In genomic region chr8:3353189-3353810, GRCm38 (mm10) we compare ENCODE assay signal across 11 mouse cellular contexts. TPM values are rescaled to one million over a fixed set of nuclear protein-coding genes. Genes with fewer than 3 reads are reported as not detected.
DNase-seq lines count a peak whose midpoint lies in the region; ATAC-seq and TF ChIP-seq lines count a peak whose summit lies in the region.
"Had no signal": no experiment of that assay in that cellular context is flagged by ENCODE, and none has a peak within 500 bp of the region (broad histone marks: within the 10 kb centered on the region; RNA-seq: fewer than 3 reads in every experiment).

A430078G23Rik (plus strand) TSS chr8:3353415.

- no peaks in the 10 kb centered on the region for H3K36me3 ChIP-seq in heart, embryonic 16.5 days (ENCODE audit: control insufficient read depth, insufficient read depth)
- H3K36me3 ChIP-seq in liver, postnatal 0 days (replicated peaks; ENCODE audit: insufficient read depth, low read length): no peaks in the 10 kb centered on the region
- H3K36me3 ChIP-seq in midbrain, embryonic 10.5 days: no peaks in the 10 kb centered on the region
- H3K36me3 ChIP-seq: neural tube, embryonic 13.5 days had no signal

- H3K9me3 ChIP-seq in heart, embryonic 16.5 days (replicated peaks; ENCODE audit: control insufficient read depth, low read length): no peaks in the 10 kb centered on the region
- no peaks in the 10 kb centered on the region for H3K9me3 ChIP-seq in liver, postnatal 0 days (ENCODE audit: low read length)
- H3K9me3 ChIP-seq in midbrain, embryonic 10.5 days (replicated peaks): 0 out of 2 replicates have a peak, but pooled peaks cover 3% of the 10 kb centered on the region
- H3K9me3 ChIP-seq: neural tube, embryonic 13.5 days had no signal

- peak within 1 kb of the TSS; percentile 48; the same call in 1 of the 2 replicates for H3K27ac ChIP-seq in heart, embryonic 16.5 days (ENCODE audit: low read length)
- peak within 1 kb of the TSS; percentile 86 for H3K27ac ChIP-seq in liver, postnatal 0 days (ENCODE audit: low read depth)
- H3K27ac ChIP-seq in olfactory bulb, adult 2 months (ENCODE audit: insufficient read depth, low read depth, low read length): no peak within 1 kb of the TSS
- no peak within 1 kb of the TSS for H3K27ac ChIP-seq in midbrain, embryonic 10.5 days (replicated peaks)
- H3K27ac ChIP-seq: neural tube, embryonic 13.5 days had no signal

- H3K4me1 ChIP-seq in heart, embryonic 16.5 days (ENCODE audit: control insufficient read depth, insufficient read depth, low read length): peaks cover 3% of the 10 kb centered on the region; the same call in 1 of the 2 replicates
- H3K4me1 ChIP-seq in liver, postnatal 0 days (ENCODE audit: insufficient read depth): peaks cover 23% of the 10 kb centered on the region
- H3K4me1 ChIP-seq in olfactory bulb, adult 2 months (ENCODE audit: control insufficient read depth, insufficient read depth, low read length): 0 out of 2 replicates have a peak, but pooled peaks cover 2% of the 10 kb centered on the region
- no peaks in the 10 kb centered on the region for H3K4me1 ChIP-seq in midbrain, embryonic 10.5 days
- H3K4me1 ChIP-seq: neural tube, embryonic 13.5 days had no signal

- no peak for DNase-seq in heart, adult 8-10 months (ENCODE audit: low spot score)
- peak; percentile 62 for DNase-seq in liver, postnatal 0 days
- peak; percentile 82 for DNase-seq in thymus, postnatal 4 days
- no peak for DNase-seq in frontal cortex, postnatal 10 days (ENCODE audit: low spot score in 2 of 2)
- no peak for DNase-seq in midbrain, embryonic 10.5 days (ENCODE audit: low spot score)
- no peak for DNase-seq in frontal cortex, postnatal 14 days (ENCODE audit: low spot score in 2 of 2)
- DNase-seq: cerebellum, adult 11 months had no signal

- peak within 1 kb of the TSS; percentile 34; the same call in 1 of the 2 replicates for H3K9ac ChIP-seq in heart, embryonic 16.5 days (ENCODE audit: low read length)
- peak within 1 kb of the TSS; percentile 41 for H3K9ac ChIP-seq in liver, postnatal 0 days (replicated peaks)
- H3K9ac ChIP-seq: neural tube, embryonic 13.5 days had no signal

- peak within 1 kb of the TSS; percentile 37 for H3K4me2 ChIP-seq in heart, embryonic 16.5 days (ENCODE audit: low read depth, low read length)
- H3K4me2 ChIP-seq in liver, postnatal 0 days (ENCODE audit: low read depth, low read length): peak within 1 kb of the TSS; percentile 61
- H3K4me2 ChIP-seq: neural tube, embryonic 13.5 days had no signal

- no peak for ATAC-seq in heart, embryonic 16.5 days (replicated peaks; ENCODE audit: extremely low read depth, insufficient read depth, low FRiP score)
- peak; percentile 42 for ATAC-seq in liver, postnatal 0 days

- H3K4me3 ChIP-seq in heart, embryonic 16.5 days (ENCODE audit: low read length): peak within 1 kb of the TSS; percentile 30
- peak within 1 kb of the TSS; percentile 40 for H3K4me3 ChIP-seq in liver, postnatal 0 days (ENCODE audit: low read depth, low read length)
- no peak within 1 kb of the TSS; the same call in 1 of the 2 replicates for H3K4me3 ChIP-seq in olfactory bulb, adult 2 months (ENCODE audit: insufficient read depth, low read depth, low read length)
- no peak within 1 kb of the TSS for H3K4me3 ChIP-seq in midbrain, embryonic 10.5 days
- H3K4me3 ChIP-seq: neural tube, embryonic 13.5 days had no signal

- TF ChIP-seq POLR2A in olfactory bulb, adult 2 months (IDR thresholded peaks at IDR 0.05; ENCODE audit: insufficient read depth, low read depth, low read length): no peak

- TF ChIP-seq CTCF in liver, postnatal 0 days (IDR thresholded peaks at IDR 0.05; ENCODE audit: low read depth): no peak
- no peak for TF ChIP-seq CTCF in olfactory bulb, adult 2 months (IDR thresholded peaks at IDR 0.05; ENCODE audit: insufficient read depth, low read depth, low read length)

- 0 out of 2 replicates have a peak, but pooled peaks have one; percentile 17 for TF ChIP-seq EP300 in liver, postnatal 0 days (IDR thresholded peaks at IDR 0.05; ENCODE audit: low read depth)

- WGBS in heart, embryonic 16.5 days: 67% methylated on average over 13 of the region's 13 CpGs
- 16% methylated on average over 13 of the region's 13 CpGs for WGBS in liver, postnatal 0 days (ENCODE audit: insufficient replicate concordance)
- 79% methylated on average over 13 of the region's 13 CpGs for WGBS in olfactory bulb, adult 2 months
- WGBS in midbrain, embryonic 10.5 days: 87% methylated on average over 13 of the region's 13 CpGs

- no peaks in the 10 kb centered on the region for H3K27me3 ChIP-seq in heart, embryonic 16.5 days (ENCODE audit: control insufficient read depth, insufficient read depth, low read length)
- H3K27me3 ChIP-seq in liver, postnatal 0 days (ENCODE audit: insufficient read depth, low read length): no peaks in the 10 kb centered on the region
- no peaks in the 10 kb centered on the region for H3K27me3 ChIP-seq in midbrain, embryonic 10.5 days (ENCODE audit: low read depth, poor library complexity, severe bottlenecking)
- H3K27me3 ChIP-seq: neural tube, embryonic 13.5 days had no signal

RNA-seq across cellular contexts. Expression of gene A430078G23Rik, which starts in this region (rescaled TPM):
- polyA plus RNA-seq in heart, embryonic 16.5 days (2015; fragmentation: Nextera tagmentation; extraction: Ambion mirVana): 0.84 and 1.6 TPM in 2 replicates
- 1 to 10 TPM in 1 of 4 experiments, under 1 TPM in 3; 0.19 to 1.5 (median 0.33) TPM for total RNA-seq in heart, adult 8-10 months (2022)
- polyA plus RNA-seq in liver, postnatal 0 days (2015; fragmentation: Nextera tagmentation; extraction: Ambion mirVana): 1.2 and 1.7 TPM in 2 replicates
- polyA plus RNA-seq in olfactory bulb, adult 2 months (2012; ENCODE audit: insufficient read depth, insufficient read length, low replicate concordance, missing spikeins): not detected in 2 replicates
- polyA plus RNA-seq in midbrain, embryonic 10.5 days (2016; fragmentation: Nextera tagmentation; extraction: Ambion mirVana): not detected in 2 replicates
- total RNA-seq: left cerebral cortex, adult 18-20 months had no signal
- polyA plus RNA-seq: neural tube, embryonic 13.5 days had no signal

Comparison
In these comparisons a context has a peak if more than half of its experiments do, and no peak if none do; other contexts are left out.
1. RNA of gene A430078G23Rik (polyA plus RNA-seq): not detected in olfactory bulb, adult 2 months; 1.2 to 1.7 TPM in liver, postnatal 0 days, 0.84 to 1.6 TPM in heart, embryonic 16.5 days and not detected in midbrain, embryonic 10.5 days; every median in the first group is over 10 times any median in the second.
2. H3K27ac ChIP-seq: peak in heart, embryonic 16.5 days (single experiment) and liver, postnatal 0 days (single experiment); none in olfactory bulb, adult 2 months (single experiment) and midbrain, embryonic 10.5 days (single experiment).
3. H3K4me3 ChIP-seq: peak in heart, embryonic 16.5 days (single experiment) and liver, postnatal 0 days (single experiment); none in olfactory bulb, adult 2 months (single experiment) and midbrain, embryonic 10.5 days (single experiment).
4. DNase-seq: peak in liver, postnatal 0 days (single experiment) and thymus, postnatal 4 days (single experiment); none in heart, adult 8-10 months (single experiment), frontal cortex, postnatal 10 days (0 of 2), midbrain, embryonic 10.5 days (single experiment) and frontal cortex, postnatal 14 days (0 of 2).